Mouse (Mus musculus) brain, embryonic 14.5 days (tissue): ENCODE results near the gene Pym1.

Experiments
- CTCF ChIP-seq: fragments of 200-500 bp; IDR thresholded peaks from 2 replicates; pipeline ENCODE4 v1.5.1; 2012; ENCODE audit warnings: inconsistent platforms, mild to moderate bottlenecking, moderate library complexity, borderline replicate concordance; ENCODE audit not compliant: insufficient read depth, insufficient read length; ENCODE audit errors: extremely low read depth
- POLR2A ChIP-seq: fragments of 200-500 bp; IDR thresholded peaks from 2 replicates; pipeline ENCODE4 v1.6.1; 2012; ENCODE audit warnings: mild to moderate bottlenecking, inconsistent platforms, borderline replicate concordance; ENCODE audit not compliant: poor library complexity, insufficient read depth, insufficient read length, severe bottlenecking; ENCODE audit errors: extremely low read depth

DNA sequence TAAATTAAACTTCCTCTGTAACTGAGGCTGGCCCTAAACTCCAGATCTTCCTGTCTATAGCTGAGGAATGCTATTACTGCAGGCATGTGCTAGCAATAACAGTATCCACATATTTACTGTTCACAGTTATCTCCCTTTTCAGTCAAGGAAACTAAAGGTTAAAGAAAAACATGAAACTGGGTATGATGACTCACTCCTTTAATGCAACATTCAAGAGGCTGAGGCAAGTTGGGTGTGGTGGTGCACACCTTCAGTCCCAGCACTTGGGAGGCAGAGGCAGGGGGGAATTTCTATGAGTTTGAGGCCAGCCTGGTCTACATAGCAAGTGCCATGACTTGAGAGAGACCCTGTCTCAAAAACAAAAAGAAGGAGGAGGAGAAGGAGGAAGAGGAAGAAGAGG lies 15.7 kb upstream of the Pym1 start:
- TF ChIP-seq CTCF = no peak
- no peak for TF ChIP-seq POLR2A
